Mouse (Mus musculus): ENCODE data around the gene Tagln3. TPM values are rescaled to one million over a fixed set of nuclear protein-coding genes. Genes with fewer than 3 reads are reported as not detected.

The Tagln3 gene
- polyA plus RNA-seq, 1 experiment, result not detected

DNA sequence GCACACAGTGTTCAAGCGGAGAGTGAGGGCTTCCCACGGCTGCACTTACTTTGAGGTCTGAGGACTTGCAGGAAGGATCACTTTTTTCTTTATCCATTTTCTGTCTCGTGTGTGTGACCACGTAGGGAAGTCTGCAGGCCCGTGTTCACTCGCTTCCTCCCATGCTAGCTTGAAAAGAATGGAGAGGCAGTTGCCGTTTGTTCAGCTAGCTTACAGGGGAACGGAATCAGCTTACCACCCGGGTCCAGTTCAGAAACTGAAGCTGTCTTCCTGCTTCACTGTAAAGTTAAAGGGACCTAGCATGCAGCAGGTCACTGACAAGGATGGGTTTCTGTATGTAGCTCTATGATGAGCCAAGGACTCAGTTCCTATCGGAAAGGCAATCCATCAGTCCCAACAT is 30.9 kb downstream of the Tagln3 start, which contains the start of gene Tmprss7:
TSS of gene Tmprss7 (minus strand) at position 101 of the 400 bp plus-strand sequence.
- H3K4me1 ChIP-seq (ENCODE audit: control insufficient read depth, insufficient read depth, insufficient read length, low read length), result no peaks in the 10 kb centered on the region
- no peak within 1 kb of the TSS for H3K4me3 ChIP-seq (ENCODE audit: insufficient read depth, low read depth, low read length)
- no peak within 1 kb of the TSS for H3K27ac ChIP-seq (replicated peaks; ENCODE audit: low read depth, low read length)

DNA sequence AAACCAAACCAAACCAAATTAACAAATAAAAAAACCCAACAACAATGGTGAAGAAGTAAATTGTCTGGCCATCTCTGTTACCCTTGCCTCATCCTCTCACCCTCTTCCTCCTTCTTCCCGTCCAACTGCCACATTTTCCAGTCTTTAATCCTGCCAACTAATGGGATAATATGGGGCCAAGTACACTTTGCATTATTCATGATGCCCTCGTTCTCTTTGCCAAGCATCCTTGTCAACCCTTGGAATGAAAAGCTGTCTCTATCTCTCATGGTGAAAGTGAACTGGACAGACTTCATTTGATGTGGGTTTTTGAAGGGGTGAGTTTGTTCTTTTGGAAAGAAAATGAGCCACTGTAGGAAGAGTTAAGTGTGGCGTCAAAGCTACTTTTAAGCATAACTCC is 31.6 kb downstream of the Tagln3 start:
- H3K27ac ChIP-seq (replicated peaks; ENCODE audit: low read depth, low read length), result no peak overlapping the region
- no peaks in the 10 kb centered on the region for H3K4me1 ChIP-seq (ENCODE audit: control insufficient read depth, insufficient read depth, insufficient read length, low read length)
- H3K4me3 ChIP-seq (ENCODE audit: insufficient read depth, low read depth, low read length), result no peak overlapping the region

DNA sequence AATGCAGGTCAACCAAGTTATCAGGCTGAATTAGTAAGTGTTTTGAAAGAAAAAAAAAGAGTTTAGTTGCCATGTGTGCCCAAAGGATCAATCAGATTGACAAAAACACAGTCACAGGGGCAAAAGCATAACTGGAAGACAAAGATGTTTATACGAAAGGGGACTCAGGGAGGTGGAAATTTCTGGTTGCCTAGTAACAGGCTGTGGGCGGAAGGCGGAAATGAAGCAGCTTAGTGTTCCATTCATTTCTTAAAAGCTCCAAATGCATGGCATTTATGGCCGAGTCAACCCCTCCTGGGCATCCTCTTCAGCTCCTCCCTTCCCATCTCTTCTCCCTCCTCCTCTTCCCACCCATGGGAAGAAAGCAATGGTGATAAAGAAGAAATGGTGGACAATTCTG is 34.2 kb downstream of the Tagln3 start:
- Histone ChIP-seq H3K4me3 (ENCODE audit: insufficient read depth, low read depth, low read length) (no peak overlapping the region), H3K27ac (replicated peaks; ENCODE audit: low read depth, low read length) (no peak overlapping the region), H3K4me1 (ENCODE audit: control insufficient read depth, insufficient read depth, insufficient read length, low read length) (no peaks in the 10 kb centered on the region)

- Histone ChIP-seq H3K4me1 (ENCODE audit: control insufficient read depth, insufficient read depth, insufficient read length, low read length) (no peaks in the 10 kb centered on the region), H3K27ac (replicated peaks; ENCODE audit: low read depth, low read length) (no peak overlapping the region), H3K4me3 (ENCODE audit: insufficient read depth, low read depth, low read length) (no peak overlapping the region)
Observed at GRCm38 (mm10) chr16:45686833-45687232, 37.6 kb downstream of the Tagln3 start.

- Histone ChIP-seq H3K27ac (replicated peaks; ENCODE audit: low read depth, low read length) (no peak overlapping the region), H3K4me3 (ENCODE audit: insufficient read depth, low read depth, low read length) (no peak overlapping the region), H3K4me1 (ENCODE audit: control insufficient read depth, insufficient read depth, insufficient read length, low read length) (no peaks in the 10 kb centered on the region)
Observed at GRCm38 (mm10) chr16:45685295-45685694, 39.1 kb downstream of the Tagln3 start.

DNA sequence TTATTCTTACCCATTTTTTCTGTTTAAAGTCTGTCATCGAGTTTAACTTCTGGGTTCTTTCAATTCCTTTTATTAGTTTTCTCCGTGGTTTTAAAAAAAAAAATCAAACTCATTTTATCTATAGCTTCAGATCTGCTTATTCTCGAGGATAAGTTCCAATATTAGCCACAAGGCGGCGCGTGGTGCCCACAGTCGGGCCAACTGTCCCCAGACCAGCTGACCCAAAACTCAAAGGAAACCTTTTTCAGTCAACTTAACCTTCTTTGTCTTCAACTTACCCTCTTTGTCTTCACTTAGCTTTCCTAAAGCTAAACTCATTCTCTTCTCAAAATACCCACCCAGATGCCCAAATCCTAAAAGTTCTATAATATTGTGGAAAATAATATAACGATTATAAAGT is 39.6 kb downstream of the Tagln3 start:
- Histone ChIP-seq H3K4me1 (ENCODE audit: control insufficient read depth, insufficient read depth, insufficient read length, low read length) (no peaks in the 10 kb centered on the region), H3K27ac (replicated peaks; ENCODE audit: low read depth, low read length) (no peak overlapping the region), H3K4me3 (ENCODE audit: insufficient read depth, low read depth, low read length) (no peak overlapping the region)

DNA sequence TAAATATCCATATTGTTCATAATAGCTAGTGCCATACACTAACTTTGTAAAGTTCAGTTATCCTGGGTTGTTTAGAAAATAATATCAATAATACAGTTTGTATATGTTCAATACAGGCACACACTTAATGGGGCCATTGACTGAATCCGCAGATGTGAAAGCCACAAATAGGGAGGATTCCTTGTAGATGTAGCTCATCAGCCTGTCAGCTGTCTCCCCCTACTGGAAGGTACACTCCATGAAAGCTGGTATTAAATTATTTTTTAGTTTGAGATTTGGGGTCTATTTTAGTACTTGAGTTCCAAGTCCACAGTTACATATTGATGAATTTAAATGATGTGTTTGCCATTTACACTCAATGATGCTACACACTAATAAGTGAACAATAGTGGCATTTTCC is 47.9 kb downstream of the Tagln3 start:
- Histone ChIP-seq H3K27ac (replicated peaks; ENCODE audit: low read depth, low read length) (no peak overlapping the region), H3K4me1 (ENCODE audit: control insufficient read depth, insufficient read depth, insufficient read length, low read length) (no peaks in the 10 kb centered on the region), H3K4me3 (ENCODE audit: insufficient read depth, low read depth, low read length) (no peak overlapping the region)

GRCm38 (mm10) chr16:45670005-45670404 is 54.4 kb downstream of the Tagln3 start:
- H3K4me3 ChIP-seq (ENCODE audit: insufficient read depth, low read depth, low read length), result no peak overlapping the region
- H3K4me1 ChIP-seq (ENCODE audit: control insufficient read depth, insufficient read depth, insufficient read length, low read length), result no peaks in the 10 kb centered on the region
- no peak overlapping the region for H3K27ac ChIP-seq (replicated peaks; ENCODE audit: low read depth, low read length)

DNA sequence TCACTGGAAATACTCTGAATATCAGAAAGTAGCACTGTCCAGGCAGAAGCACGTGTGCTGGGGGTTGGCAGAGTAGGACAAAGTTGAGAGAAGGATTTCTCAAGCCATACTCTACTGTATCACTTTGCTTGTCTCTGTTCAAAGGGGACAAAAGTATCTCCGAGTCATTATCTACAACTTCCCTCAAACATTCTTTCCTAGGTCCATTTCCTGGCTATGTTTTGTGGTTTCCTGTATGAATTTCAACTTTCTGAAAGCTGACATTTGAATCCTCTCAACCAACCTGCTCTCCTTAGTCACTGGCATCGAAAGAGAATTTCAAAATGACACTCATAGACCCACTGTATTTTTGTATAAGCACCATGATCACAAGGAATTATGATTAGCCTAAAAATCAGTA is 56.2 kb downstream of the Tagln3 start:
- no peak overlapping the region for H3K4me3 ChIP-seq (ENCODE audit: insufficient read depth, low read depth, low read length)
- H3K27ac ChIP-seq (replicated peaks; ENCODE audit: low read depth, low read length), result no peak overlapping the region
- no peaks in the 10 kb centered on the region for H3K4me1 ChIP-seq (ENCODE audit: control insufficient read depth, insufficient read depth, insufficient read length, low read length)

DNA sequence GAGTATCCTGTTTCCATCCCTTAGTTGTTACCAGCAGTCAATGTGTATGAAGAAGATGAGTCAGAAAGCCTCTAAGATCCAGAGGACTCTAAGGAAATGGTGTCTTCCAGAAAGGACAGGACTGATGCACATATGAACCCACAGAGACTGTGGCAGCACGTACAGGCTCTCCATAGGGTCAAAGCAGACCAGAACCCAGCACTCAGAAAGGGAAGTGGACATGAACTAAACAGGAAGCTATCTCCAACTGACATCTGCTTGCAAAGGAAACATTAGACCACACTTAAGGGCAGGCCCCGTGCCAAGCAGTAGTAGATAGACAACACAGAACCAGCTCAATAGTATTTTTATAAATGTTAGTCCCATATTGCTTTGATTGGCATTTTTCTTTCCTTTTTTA is 58.3 kb downstream of the Tagln3 start:
- H3K4me3 ChIP-seq (ENCODE audit: insufficient read depth, low read depth, low read length), result no peak overlapping the region
- no peak overlapping the region for H3K27ac ChIP-seq (replicated peaks; ENCODE audit: low read depth, low read length)
- no peaks in the 10 kb centered on the region for H3K4me1 ChIP-seq (ENCODE audit: control insufficient read depth, insufficient read depth, insufficient read length, low read length)

GRCm38 (mm10) chr16:45662381-45662780 is 62.0 kb downstream of the Tagln3 start:
- Histone ChIP-seq H3K4me1 (ENCODE audit: control insufficient read depth, insufficient read depth, insufficient read length, low read length) (no peaks in the 10 kb centered on the region), H3K27ac (replicated peaks; ENCODE audit: low read depth, low read length) (no peak overlapping the region), H3K4me3 (ENCODE audit: insufficient read depth, low read depth, low read length) (no peak overlapping the region)

Other genes starting within 250 kb of the Tagln3 start
- not detected in 2 replicates for gene Gm609, start 231.6 kb downstream of the Tagln3 start, polyA plus RNA-seq (2012; ENCODE audit: insufficient read depth, insufficient read length, missing spikeins)
- not detected in 2 replicates for gene Gm17783, start 192.6 kb downstream of the Tagln3 start, polyA plus RNA-seq (2012; ENCODE audit: insufficient read depth, insufficient read length, missing spikeins)
- not detected in 2 replicates for gene Slc9c1, start 189.3 kb downstream of the Tagln3 start, polyA plus RNA-seq (2012; ENCODE audit: insufficient read depth, insufficient read length, missing spikeins)
- gene Gcsam, start 114.2 kb downstream of the Tagln3 start, polyA plus RNA-seq (2012; ENCODE audit: insufficient read depth, insufficient read length, missing spikeins), result 0.48 TPM in 1 of 2 replicates, not detected in the other
- not detected in 2 replicates for gene BC016579, start 70.5 kb downstream of the Tagln3 start, polyA plus RNA-seq (2012; ENCODE audit: insufficient read depth, insufficient read length, missing spikeins)
- not detected in 2 replicates for gene Tmprss7, start 30.9 kb downstream of the Tagln3 start, polyA plus RNA-seq (2012; ENCODE audit: insufficient read depth, insufficient read length, missing spikeins)
- gene Abhd10, start 18.3 kb upstream of the Tagln3 start, polyA plus RNA-seq (2012; ENCODE audit: insufficient read depth, insufficient read length, missing spikeins), result 9.8 and 18.2 TPM in 2 replicates
- 2.6 and 2.7 TPM in 2 replicates for gene Phldb2, start 229.0 kb upstream of the Tagln3 start, polyA plus RNA-seq (2012; ENCODE audit: insufficient read depth, insufficient read length, missing spikeins)